Mouse (Mus musculus) MEL (cell line): ENCODE measurements around the gene Fam222a.

Experiments
- CTCF ChIP-seq, 3 experiments: IDR thresholded peaks in 2 of 3; conservative IDR thresholded peaks in 1 of 3; 2 replicates each; pipeline ENCODE4 v1.5.1; 2011 to 2012; ENCODE audit warnings: low read length in 3 of 3, low read depth in 2 of 3, mild to moderate bottlenecking in 2 of 3, improper control_type of control experiment in 1 of 3, inconsistent platforms in 1 of 3, mixed read lengths in 1 of 3, moderate library complexity in 1 of 3; ENCODE audit not compliant: control insufficient read depth in 1 of 3, insufficient read depth in 1 of 3, poor library complexity in 1 of 3, severe bottlenecking in 1 of 3
- HCFC1 ChIP-seq: IDR thresholded peaks from 2 replicates; pipeline ENCODE4 v1.6.1; 2012; ENCODE audit warnings: low read depth, mild to moderate bottlenecking, inconsistent platforms, low read length, improper control_type of control experiment, moderate library complexity
- ZC3H11A ChIP-seq: IDR thresholded peaks from 2 replicates; pipeline ENCODE4 v1.6.1; 2012; ENCODE audit warnings: low read depth, mild to moderate bottlenecking, inconsistent platforms, low read length, improper control_type of control experiment
- ZNF384 ChIP-seq: IDR thresholded peaks from 2 replicates; pipeline ENCODE4 v1.6.1; 2012; ENCODE audit warnings: low read depth, mild to moderate bottlenecking, inconsistent platforms, low read length, improper control_type of control experiment

- TF ChIP-seq CTCF (IDR thresholded peaks at IDR 0.05 in 2 of 3, conservative IDR thresholded peaks at IDR 0.05 in 1 of 3; ENCODE audit: control insufficient read depth in 1 of 3, insufficient read depth in 1 of 3, low read depth in 2 of 3, low read length in 3 of 3, poor library complexity in 1 of 3, severe bottlenecking in 1 of 3) (no peak), ZNF384 (no peak), HCFC1 (no peak), ZC3H11A (no peak)
Observed at GRCm38 (mm10) chr5:114530337-114530736, 37.5 kb upstream of the Fam222a start.
